In genomic region chr19:6860706-6861105, GRCm38 (mm10) we compare ENCODE assay signal across 16 mouse cellular contexts. TPM values are rescaled to one million over a fixed set of nuclear protein-coding genes. Genes with fewer than 3 reads are reported as not detected.
DNase-seq lines count a peak whose midpoint lies in the region; ATAC-seq and TF ChIP-seq lines count a peak whose summit lies in the region.
"Had no signal": no experiment of that assay in that cellular context is flagged by ENCODE, and none has a peak within 500 bp of the region (broad histone marks: within the 10 kb centered on the region; RNA-seq: fewer than 3 reads in every experiment).

No protein-coding gene starts in this region.

- no peak for TF ChIP-seq CTCF in stomach, postnatal 0 days (IDR thresholded peaks at IDR 0.05; ENCODE audit: low read depth)

- no peak for TF ChIP-seq EP300 in stomach, postnatal 0 days (optimal IDR thresholded peaks at IDR 0.05)

- H3K4me1 ChIP-seq in stomach, postnatal 0 days (replicated peaks; ENCODE audit: control insufficient read depth, insufficient read depth): no peaks in the 10 kb centered on the region; the same call in 1 of the 2 replicates
- H3K4me1 ChIP-seq in heart, embryonic 12.5 days (replicated peaks): peaks cover 4% of the 10 kb centered on the region
- H3K4me1 ChIP-seq in hindbrain, embryonic 14.5 days (replicated peaks; ENCODE audit: control insufficient read depth, insufficient read depth, low read length): no peaks in the 10 kb centered on the region
- H3K4me1 ChIP-seq: embryonic facial prominence, embryonic 13.5 days had no signal

- H3K9me3 ChIP-seq in stomach, postnatal 0 days (ENCODE audit: control insufficient read depth, low read length): no peaks in the 10 kb centered on the region
- no peaks in the 10 kb centered on the region for H3K9me3 ChIP-seq in heart, embryonic 12.5 days (replicated peaks)
- H3K9me3 ChIP-seq in hindbrain, embryonic 14.5 days (ENCODE audit: control insufficient read depth, low read length): no peaks in the 10 kb centered on the region
- H3K9me3 ChIP-seq: embryonic facial prominence, embryonic 13.5 days; midbrain, embryonic 12.5 days; neural tube, embryonic 15.5 days had no signal

- DNase-seq in spleen, adult 18-20 months: peak; percentile 54 to 63
- DNase-seq in spleen, adult 12 weeks (ENCODE audit: low spot score): no peak
- DNase-seq in stomach, postnatal 0 days (ENCODE audit: low spot score): peak; percentile 71
- no peak for DNase-seq in kidney, postnatal 25 days
- no peak for DNase-seq in hindbrain, embryonic 14.5 days (ENCODE audit: low spot score)
- DNase-seq: cerebellum, adult 9-11 months; forebrain, postnatal 0 days; gastrocnemius, adult 2 months; kidney, adult 11 months; retina, postnatal 1 day had no signal

- H3K27me3 ChIP-seq in stomach, postnatal 0 days (ENCODE audit: control insufficient read depth, insufficient read depth, low read length): no peaks in the 10 kb centered on the region
- 0 out of 2 replicates have a peak, but pooled peaks cover 5% of the 10 kb centered on the region for H3K27me3 ChIP-seq in heart, embryonic 12.5 days (replicated peaks)
- no peaks in the 10 kb centered on the region for H3K27me3 ChIP-seq in hindbrain, embryonic 14.5 days (ENCODE audit: control insufficient read depth, insufficient read depth, low read length)
- H3K27me3 ChIP-seq: neural tube, embryonic 15.5 days had no signal

- peak overlapping the region; percentile 31; the same call in 1 of the 2 replicates for H3K27ac ChIP-seq in stomach, postnatal 0 days (replicated peaks)
- H3K27ac ChIP-seq in heart, embryonic 12.5 days (ENCODE audit: poor library complexity, severe bottlenecking): no peak overlapping the region
- H3K27ac ChIP-seq in hindbrain, embryonic 14.5 days: no peak overlapping the region
- H3K27ac ChIP-seq: embryonic facial prominence, embryonic 13.5 days; gastrocnemius, adult 2 months; midbrain, embryonic 12.5 days; neural tube, embryonic 15.5 days had no signal

- no peak overlapping the region for H3K4me3 ChIP-seq in stomach, postnatal 0 days (ENCODE audit: low read depth, low read length)
- H3K4me3 ChIP-seq in heart, embryonic 12.5 days: no peak overlapping the region
- no peak overlapping the region for H3K4me3 ChIP-seq in hindbrain, embryonic 14.5 days (replicated peaks; ENCODE audit: low read length)
- H3K4me3 ChIP-seq: embryonic facial prominence, embryonic 13.5 days; gastrocnemius, adult 2 months; midbrain, embryonic 12.5 days; neural tube, embryonic 15.5 days had no signal

- ATAC-seq in granulocyte monocyte progenitor cell, adult 5-6 weeks (replicated peaks; ENCODE audit: poor library complexity, severe bottlenecking): peak; percentile 52
- peak; percentile 43; the same call in 1 of the 2 replicates for ATAC-seq in monocyte, adult 5-6 weeks (replicated peaks; ENCODE audit: insufficient number of reproducible peaks, low FRiP score, low TSS enrichment, poor library complexity, severe bottlenecking)
- peak; percentile 87 for ATAC-seq in stomach, postnatal 0 days (ENCODE audit: low FRiP score, low TSS enrichment)
- ATAC-seq in heart, embryonic 12.5 days (ENCODE audit: insufficient number of reproducible peaks, low FRiP score): no peak
- ATAC-seq in hindbrain, embryonic 14.5 days (ENCODE audit: low FRiP score): no peak
- ATAC-seq: forebrain, postnatal 0 days had no signal

- H3K4me2 ChIP-seq in stomach, postnatal 0 days (replicated peaks; ENCODE audit: low read depth): no peak overlapping the region
- H3K4me2 ChIP-seq in heart, embryonic 12.5 days: no peak overlapping the region
- H3K4me2 ChIP-seq in hindbrain, embryonic 14.5 days (replicated peaks): no peak overlapping the region
- H3K4me2 ChIP-seq: embryonic facial prominence, embryonic 13.5 days; midbrain, embryonic 12.5 days; neural tube, embryonic 15.5 days had no signal

- H3K36me3 ChIP-seq in stomach, postnatal 0 days (ENCODE audit: control insufficient read depth, insufficient read depth, low read length): no peaks in the 10 kb centered on the region
- no peaks in the 10 kb centered on the region for H3K36me3 ChIP-seq in heart, embryonic 12.5 days
- no peaks in the 10 kb centered on the region for H3K36me3 ChIP-seq in hindbrain, embryonic 14.5 days (replicated peaks; ENCODE audit: control insufficient read depth, insufficient read depth)
- H3K36me3 ChIP-seq: embryonic facial prominence, embryonic 13.5 days; midbrain, embryonic 12.5 days; neural tube, embryonic 15.5 days had no signal

- 41% methylated on average over 6 of the region's 6 CpGs for WGBS in stomach, postnatal 0 days
- WGBS in heart, embryonic 12.5 days: 68% methylated on average over 6 of the region's 6 CpGs
- 85% methylated on average over 6 of the region's 6 CpGs for WGBS in hindbrain, embryonic 14.5 days

- H3K9ac ChIP-seq in stomach, postnatal 0 days (ENCODE audit: low read length): no peak overlapping the region
- no peak overlapping the region for H3K9ac ChIP-seq in heart, embryonic 12.5 days
- no peak overlapping the region for H3K9ac ChIP-seq in hindbrain, embryonic 14.5 days
- H3K9ac ChIP-seq: embryonic facial prominence, embryonic 13.5 days; forebrain, postnatal 0 days; midbrain, embryonic 12.5 days; neural tube, embryonic 15.5 days had no signal

RNA-seq across cellular contexts. Expression of gene Ccdc88b, which starts 2.7 kb away (rescaled TPM):
- total RNA-seq in granulocyte monocyte progenitor cell, adult 5-6 weeks (2014; fragmentation: Nextera tagmentation): 17.8 and 22.6 TPM in 2 replicates
- 53.1 and 58.0 TPM in 2 replicates for total RNA-seq in granulocyte monocyte progenitor cell, adult 5-6 weeks (2017)
- total RNA-seq in monocyte, adult 5-6 weeks (2017): 92.9 to 171 TPM (median 102 TPM) in 3 replicates
- 0.34 and 0.45 TPM in 2 replicates for polyA plus RNA-seq in stomach, postnatal 0 days (2015; fragmentation: Nextera tagmentation; extraction: Ambion mirVana)
- 0.47 and 0.55 TPM in 2 replicates for polyA plus RNA-seq in heart, embryonic 12.5 days (2016; fragmentation: Nextera tagmentation; extraction: Ambion mirVana)
- 0.48 and 0.90 TPM in 2 replicates for polyA plus RNA-seq in hindbrain, embryonic 14.5 days (2014; fragmentation: Nextera tagmentation; extraction: Ambion mirVana)

RNA-seq across cellular contexts. Expression of gene Rps6ka4, which starts 20.3 kb away (rescaled TPM):
- 2.8 and 13.3 TPM in 2 replicates for total RNA-seq in granulocyte monocyte progenitor cell, adult 5-6 weeks (2014; fragmentation: Nextera tagmentation)
- 3.9 and 8.1 TPM in 2 replicates for total RNA-seq in granulocyte monocyte progenitor cell, adult 5-6 weeks (2017)
- total RNA-seq in monocyte, adult 5-6 weeks (2017): 11.8 to 24.6 TPM (median 20.5 TPM) in 3 replicates
- polyA plus RNA-seq in stomach, postnatal 0 days (2015; fragmentation: Nextera tagmentation; extraction: Ambion mirVana): 34.7 and 34.9 TPM in 2 replicates
- 14.8 and 19.3 TPM in 2 replicates for polyA plus RNA-seq in heart, embryonic 12.5 days (2016; fragmentation: Nextera tagmentation; extraction: Ambion mirVana)
- 10.6 and 11.1 TPM in 2 replicates for polyA plus RNA-seq in hindbrain, embryonic 14.5 days (2014; fragmentation: Nextera tagmentation; extraction: Ambion mirVana)

RNA-seq across cellular contexts. Expression of gene Trmt112, which starts 48.8 kb away (rescaled TPM):
- total RNA-seq in granulocyte monocyte progenitor cell, adult 5-6 weeks (2014; fragmentation: Nextera tagmentation): 149 and 152 TPM in 2 replicates
- total RNA-seq in granulocyte monocyte progenitor cell, adult 5-6 weeks (2017): 156 and 160 TPM in 2 replicates
- total RNA-seq in monocyte, adult 5-6 weeks (2017): 84.5 to 135 TPM (median 85.6 TPM) in 3 replicates
- polyA plus RNA-seq in stomach, postnatal 0 days (2015; fragmentation: Nextera tagmentation; extraction: Ambion mirVana): 75.8 and 85.9 TPM in 2 replicates
- polyA plus RNA-seq in heart, embryonic 12.5 days (2016; fragmentation: Nextera tagmentation; extraction: Ambion mirVana): 85.9 and 92.9 TPM in 2 replicates
- 107 and 118 TPM in 2 replicates for polyA plus RNA-seq in hindbrain, embryonic 14.5 days (2014; fragmentation: Nextera tagmentation; extraction: Ambion mirVana)

RNA-seq across cellular contexts. Expression of gene Prdx5, which starts 49.2 kb away (rescaled TPM):
- 352 and 419 TPM in 2 replicates for total RNA-seq in granulocyte monocyte progenitor cell, adult 5-6 weeks (2014; fragmentation: Nextera tagmentation)
- total RNA-seq in granulocyte monocyte progenitor cell, adult 5-6 weeks (2017): 522 and 534 TPM in 2 replicates
- total RNA-seq in monocyte, adult 5-6 weeks (2017): 520 to 936 TPM (median 803 TPM) in 3 replicates
- polyA plus RNA-seq in stomach, postnatal 0 days (2015; fragmentation: Nextera tagmentation; extraction: Ambion mirVana): 537 and 559 TPM in 2 replicates
- 202 and 218 TPM in 2 replicates for polyA plus RNA-seq in heart, embryonic 12.5 days (2016; fragmentation: Nextera tagmentation; extraction: Ambion mirVana)
- polyA plus RNA-seq in hindbrain, embryonic 14.5 days (2014; fragmentation: Nextera tagmentation; extraction: Ambion mirVana): 291 and 300 TPM in 2 replicates

Comparison
In these comparisons a context has a peak if more than half of its experiments do, and no peak if none do; other contexts are left out.
1. DNase-seq: peak in spleen, adult 18-20 months (2 of 2) and stomach, postnatal 0 days (single experiment); none in spleen, adult 12 weeks (single experiment), kidney, postnatal 25 days (0 of 2) and hindbrain, embryonic 14.5 days (single experiment).
2. ATAC-seq: peak in granulocyte monocyte progenitor cell, adult 5-6 weeks (single experiment), monocyte, adult 5-6 weeks (single experiment) and stomach, postnatal 0 days (single experiment); none in heart, embryonic 12.5 days (single experiment) and hindbrain, embryonic 14.5 days (single experiment).